Comparison of ENCODE assay signal across 24 mouse cellular contexts in the genomic region with DNA sequence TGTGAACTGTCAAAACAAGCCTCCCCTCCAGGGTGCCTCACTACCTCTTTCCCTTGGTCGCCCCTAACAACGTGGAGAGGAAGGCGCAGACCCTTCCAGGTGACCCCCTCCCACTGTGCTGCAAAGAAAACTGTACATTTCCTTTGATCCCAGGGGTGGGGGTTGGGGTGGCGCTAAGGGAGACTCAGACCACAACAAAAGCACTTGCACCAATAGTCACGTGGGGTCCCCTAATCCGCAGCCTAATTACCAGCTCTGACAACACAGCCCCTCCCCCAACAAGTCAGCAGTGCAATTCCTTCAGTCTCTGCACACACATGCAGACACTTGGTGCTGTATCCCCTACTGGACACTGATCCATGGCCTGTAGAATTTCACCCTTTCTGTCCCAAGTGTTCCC. TPM values are rescaled to one million over a fixed set of nuclear protein-coding genes. Genes with fewer than 3 reads are reported as not detected.
DNase-seq lines count a peak whose midpoint lies in the region; ATAC-seq lines count a peak whose summit lies in the region.
"Had no signal": no experiment of that assay in that cellular context is flagged by ENCODE, and none has a peak within 500 bp of the region (broad histone marks: within the 10 kb centered on the region; RNA-seq: fewer than 3 reads in every experiment).

No protein-coding gene starts in this region.

- no peaks in the 10 kb centered on the region for H3K36me3 ChIP-seq in forebrain, embryonic 10.5 days (replicated peaks)
- no peaks in the 10 kb centered on the region for H3K36me3 ChIP-seq in forebrain, embryonic 16.5 days (ENCODE audit: control insufficient read depth, insufficient read depth)
- H3K36me3 ChIP-seq in midbrain, embryonic 12.5 days = no peaks in the 10 kb centered on the region
- no peaks in the 10 kb centered on the region for H3K36me3 ChIP-seq in midbrain, embryonic 16.5 days (ENCODE audit: control insufficient read depth, insufficient read depth, low read length)
- H3K36me3 ChIP-seq in embryonic facial prominence, embryonic 14.5 days (ENCODE audit: control insufficient read depth, insufficient read depth, low read length) = no peaks in the 10 kb centered on the region
- H3K36me3 ChIP-seq: heart, embryonic 15.5 days; liver, embryonic 12.5 days; neural tube, embryonic 13.5 days had no signal

- ATAC-seq in forebrain, embryonic 16.5 days = no peak
- ATAC-seq in midbrain, embryonic 12.5 days (ENCODE audit: low FRiP score, low read depth) = peak; percentile 54
- no peak for ATAC-seq in midbrain, embryonic 16.5 days
- no peak for ATAC-seq in embryonic facial prominence, embryonic 14.5 days (ENCODE audit: low read depth)
- ATAC-seq: activated CD4-positive, CD25-positive, alpha-beta regulatory T cell, adult 4 months; intestine, postnatal 0 days; liver, embryonic 12.5 days had no signal

- H3K4me2 ChIP-seq in forebrain, embryonic 16.5 days (ENCODE audit: low read length) = no peak overlapping the region
- peak overlapping the region; percentile 22; the same call in 1 of the 2 replicates for H3K4me2 ChIP-seq in midbrain, embryonic 12.5 days (replicated peaks)
- H3K4me2 ChIP-seq in midbrain, embryonic 16.5 days (ENCODE audit: low read length) = no peak overlapping the region
- no peak overlapping the region for H3K4me2 ChIP-seq in embryonic facial prominence, embryonic 14.5 days (ENCODE audit: low read depth, low read length)
- H3K4me2 ChIP-seq: heart, embryonic 15.5 days; liver, embryonic 12.5 days; lung, embryonic 14.5 days; neural tube, embryonic 13.5 days had no signal

- H3K27me3 ChIP-seq in forebrain, embryonic 10.5 days (ENCODE audit: poor library complexity, severe bottlenecking) = peaks cover 72% of the 10 kb centered on the region
- H3K27me3 ChIP-seq in forebrain, embryonic 16.5 days (replicated peaks; ENCODE audit: control insufficient read depth, insufficient read depth, low read length) = peaks cover 17% of the 10 kb centered on the region
- H3K27me3 ChIP-seq in midbrain, embryonic 12.5 days = peaks cover 45% of the 10 kb centered on the region
- H3K27me3 ChIP-seq in midbrain, embryonic 16.5 days (ENCODE audit: control insufficient read depth, insufficient read depth, low read depth, low read length) = no peaks in the 10 kb centered on the region
- no peaks in the 10 kb centered on the region for H3K27me3 ChIP-seq in embryonic facial prominence, embryonic 14.5 days (replicated peaks; ENCODE audit: control insufficient read depth, insufficient read depth, low read length)

- peak overlapping the region; percentile 64 for H3K27ac ChIP-seq in forebrain, embryonic 10.5 days
- no peak overlapping the region for H3K27ac ChIP-seq in forebrain, embryonic 16.5 days (ENCODE audit: low read length)
- H3K27ac ChIP-seq in midbrain, embryonic 12.5 days (replicated peaks) = peak overlapping the region; percentile 31; the same call in 1 of the 2 replicates
- H3K27ac ChIP-seq in midbrain, embryonic 16.5 days (ENCODE audit: low read length) = no peak overlapping the region
- no peak overlapping the region for H3K27ac ChIP-seq in embryonic facial prominence, embryonic 14.5 days (replicated peaks; ENCODE audit: low read depth, low read length)
- H3K27ac ChIP-seq: gastrocnemius, adult 2 months; heart, embryonic 15.5 days; liver, embryonic 12.5 days; neural tube, embryonic 13.5 days had no signal

- no peak overlapping the region for H3K9ac ChIP-seq in forebrain, embryonic 16.5 days (replicated peaks; ENCODE audit: low read depth, low read length)
- H3K9ac ChIP-seq in midbrain, embryonic 12.5 days (replicated peaks) = no peak overlapping the region
- no peak overlapping the region for H3K9ac ChIP-seq in midbrain, embryonic 16.5 days (ENCODE audit: low read depth, low read length)
- H3K9ac ChIP-seq in embryonic facial prominence, embryonic 14.5 days (ENCODE audit: low read depth, low read length) = no peak overlapping the region
- H3K9ac ChIP-seq: heart, embryonic 15.5 days; liver, embryonic 12.5 days; lung, embryonic 14.5 days; neural tube, embryonic 13.5 days had no signal

- peak; percentile 74 for DNase-seq in forebrain, embryonic 10.5 days (ENCODE audit: extremely low spot score, low spot score)
- DNase-seq in embryonic facial prominence, embryonic 14.5 days (ENCODE audit: low spot score) = peak; percentile 57
- peak; percentile 77 for DNase-seq in retina, postnatal 1 day
- DNase-seq in thymus, adult 18-20 months = no peak
- DNase-seq in gastrocnemius, postnatal 4 days (ENCODE audit: low spot score in 2 of 2) = no peak
- DNase-seq: adrenal gland, postnatal 36 days; cerebellum, adult 8-10 months; gastrocnemius, adult 2 months; layer of hippocampus, postnatal 36 days; left cerebral cortex, postnatal 4 days; lung, embryonic 14.5 days; lung, postnatal 4 days; right cerebral cortex, postnatal 4 days; thymus, postnatal 4 days had no signal

- 3% methylated on average over 6 of the region's 6 CpGs for WGBS in forebrain, embryonic 10.5 days
- WGBS in forebrain, embryonic 16.5 days = 2% methylated on average over 6 of the region's 6 CpGs
- WGBS in midbrain, embryonic 12.5 days = 2% methylated on average over 6 of the region's 6 CpGs
- 4% methylated on average over 6 of the region's 6 CpGs for whole genome bisulfite sequencing in midbrain, embryonic 16.5 days
- WGBS in embryonic facial prominence, embryonic 14.5 days = 12% methylated on average over 6 of the region's 6 CpGs

- peak overlapping the region; percentile 13; the same call in 1 of the 2 replicates for H3K4me3 ChIP-seq in forebrain, embryonic 10.5 days
- no peak overlapping the region for H3K4me3 ChIP-seq in forebrain, embryonic 16.5 days (replicated peaks; ENCODE audit: low read length)
- H3K4me3 ChIP-seq in midbrain, embryonic 12.5 days = no peak overlapping the region
- H3K4me3 ChIP-seq in midbrain, embryonic 16.5 days (ENCODE audit: low read depth, low read length) = no peak overlapping the region
- H3K4me3 ChIP-seq in embryonic facial prominence, embryonic 14.5 days (ENCODE audit: low read depth, low read length) = no peak overlapping the region
- H3K4me3 ChIP-seq: gastrocnemius, adult 2 months; heart, embryonic 15.5 days; liver, embryonic 12.5 days; neural tube, embryonic 13.5 days had no signal

- peaks cover 20% of the 10 kb centered on the region for H3K9me3 ChIP-seq in forebrain, embryonic 10.5 days
- H3K9me3 ChIP-seq in forebrain, embryonic 16.5 days (ENCODE audit: control insufficient read depth, low read length) = no peaks in the 10 kb centered on the region
- H3K9me3 ChIP-seq in midbrain, embryonic 12.5 days = no peaks in the 10 kb centered on the region
- no peaks in the 10 kb centered on the region for H3K9me3 ChIP-seq in midbrain, embryonic 16.5 days (replicated peaks; ENCODE audit: control insufficient read depth, low read length, poor library complexity, severe bottlenecking)
- no peaks in the 10 kb centered on the region for H3K9me3 ChIP-seq in embryonic facial prominence, embryonic 14.5 days (ENCODE audit: control insufficient read depth, low read length)
- H3K9me3 ChIP-seq: heart, embryonic 15.5 days; liver, embryonic 12.5 days; neural tube, embryonic 13.5 days had no signal

- H3K4me1 ChIP-seq in forebrain, embryonic 10.5 days = peaks cover 69% of the 10 kb centered on the region
- peaks cover 10% of the 10 kb centered on the region for H3K4me1 ChIP-seq in forebrain, embryonic 16.5 days (replicated peaks; ENCODE audit: control insufficient read depth, insufficient read depth, low read length)
- H3K4me1 ChIP-seq in midbrain, embryonic 12.5 days = peaks cover 35% of the 10 kb centered on the region
- H3K4me1 ChIP-seq in midbrain, embryonic 16.5 days (ENCODE audit: control insufficient read depth, insufficient read depth, low read length) = peaks cover 9% of the 10 kb centered on the region; the same call in 1 of the 2 replicates
- H3K4me1 ChIP-seq in embryonic facial prominence, embryonic 14.5 days (ENCODE audit: control insufficient read depth, insufficient read depth, low read length) = peaks cover 17% of the 10 kb centered on the region

RNA-seq across cellular contexts. Expression of gene Slc22a18, which starts 5.8 kb away (rescaled TPM):
- polyA plus RNA-seq in forebrain, embryonic 10.5 days (2016; fragmentation: Nextera tagmentation; extraction: Ambion mirVana) = 0.43 TPM in 2 replicates
- polyA plus RNA-seq in forebrain, embryonic 16.5 days (2015; fragmentation: Nextera tagmentation; extraction: Ambion mirVana) = 0.42 and 0.54 TPM in 2 replicates
- 0.38 and 0.48 TPM in 2 replicates for polyA plus RNA-seq in midbrain, embryonic 12.5 days (2016; fragmentation: Nextera tagmentation; extraction: Ambion mirVana)
- polyA plus RNA-seq in midbrain, embryonic 16.5 days (2015; fragmentation: Nextera tagmentation; extraction: Ambion mirVana) = 0.55 and 1.1 TPM in 2 replicates
- polyA plus RNA-seq in embryonic facial prominence, embryonic 14.5 days (2014; fragmentation: Nextera tagmentation; extraction: Ambion mirVana) = 2.5 and 2.8 TPM in 2 replicates
- total RNA-seq in gastrocnemius, postnatal 4 days (2021) = under 1 TPM; 0.44 to 0.86 TPM
- total RNA-seq: left cerebral cortex, postnatal 4 days; monocyte, adult 5-6 weeks had no signal

RNA-seq across cellular contexts. Expression of gene Cdkn1c, which starts 6.9 kb away (rescaled TPM):
- polyA plus RNA-seq in forebrain, embryonic 10.5 days (2016; fragmentation: Nextera tagmentation; extraction: Ambion mirVana) = 194 and 230 TPM in 2 replicates
- polyA plus RNA-seq in forebrain, embryonic 16.5 days (2015; fragmentation: Nextera tagmentation; extraction: Ambion mirVana) = 96.6 and 138 TPM in 2 replicates
- polyA plus RNA-seq in midbrain, embryonic 12.5 days (2016; fragmentation: Nextera tagmentation; extraction: Ambion mirVana) = 875 and 1,070 TPM in 2 replicates
- polyA plus RNA-seq in midbrain, embryonic 16.5 days (2015; fragmentation: Nextera tagmentation; extraction: Ambion mirVana) = 171 and 184 TPM in 2 replicates
- polyA plus RNA-seq in embryonic facial prominence, embryonic 14.5 days (2014; fragmentation: Nextera tagmentation; extraction: Ambion mirVana) = 2,410 and 2,543 TPM in 2 replicates
- total RNA-seq in gastrocnemius, postnatal 4 days (2021) = 1,000 to 10,000 TPM; 1,832 to 1,854 TPM
- total RNA-seq: CH12.LX had no signal

RNA-seq across cellular contexts. Expression of gene Phlda2, which starts 35.2 kb away (rescaled TPM):
- 0.96 and 1.4 TPM in 2 replicates for polyA plus RNA-seq in forebrain, embryonic 10.5 days (2016; fragmentation: Nextera tagmentation; extraction: Ambion mirVana)
- 0.57 TPM in 1 of 2 replicates, not detected in the other for polyA plus RNA-seq in forebrain, embryonic 16.5 days (2015; fragmentation: Nextera tagmentation; extraction: Ambion mirVana)
- 1.4 and 1.5 TPM in 2 replicates for polyA plus RNA-seq in midbrain, embryonic 12.5 days (2016; fragmentation: Nextera tagmentation; extraction: Ambion mirVana)
- polyA plus RNA-seq in midbrain, embryonic 16.5 days (2015; fragmentation: Nextera tagmentation; extraction: Ambion mirVana) = 0.93 TPM in 1 of 2 replicates, not detected in the other
- 6.3 and 8.0 TPM in 2 replicates for polyA plus RNA-seq in embryonic facial prominence, embryonic 14.5 days (2014; fragmentation: Nextera tagmentation; extraction: Ambion mirVana)
- not detected for total RNA-seq in gastrocnemius, postnatal 4 days (2021)
- total RNA-seq: CH12.LX; gastrocnemius, adult 2 months; layer of hippocampus, postnatal 36 days; left cerebral cortex, postnatal 4 days; monocyte, adult 5-6 weeks had no signal
- polyA plus RNA-seq: activated CD4-positive, CD25-positive, alpha-beta regulatory T cell, adult 4 months had no signal

Comparison
In these comparisons a context has a peak if more than half of its experiments do, and no peak if none do; other contexts are left out.
1. H3K27ac ChIP-seq: peak in forebrain, embryonic 10.5 days (single experiment) and midbrain, embryonic 12.5 days (single experiment); none in forebrain, embryonic 16.5 days (single experiment), midbrain, embryonic 16.5 days (single experiment) and embryonic facial prominence, embryonic 14.5 days (single experiment).
2. DNase-seq: peak in forebrain, embryonic 10.5 days (single experiment), embryonic facial prominence, embryonic 14.5 days (single experiment) and retina, postnatal 1 day (single experiment); none in thymus, adult 18-20 months (0 of 2) and gastrocnemius, postnatal 4 days (0 of 2).